Mouse (Mus musculus) forebrain, embryonic 15.5 days (tissue): ENCODE data around the gene Rnf223. TPM values are rescaled to one million over a fixed set of nuclear protein-coding genes. Genes with fewer than 3 reads are reported as not detected.

Experiments
- ATAC-seq: fragments of 200-750 bp; cut with Nextera tagmentation; replicated peaks from 2 replicates; pipeline ENCODE4 v1.8.0; 2017; ENCODE audit warnings: mild to moderate bottlenecking, moderate TSS enrichment, moderate library complexity
- H3K27ac ChIP-seq: fragments of 300-500 bp; sonication (generic); replicated peaks from 2 replicates; pipeline ENCODE4 v1.5.1; 2015; ENCODE audit warnings: mild to moderate bottlenecking, inconsistent platforms
- H3K27me3 ChIP-seq: fragments of 300-500 bp; sonication (generic); 2 replicates; pipeline ENCODE4 v1.6.1; 2015; ENCODE audit warnings: inconsistent platforms
- H3K36me3 ChIP-seq: fragments of 300-500 bp; sonication (generic); 2 replicates; pipeline ENCODE4 v1.6.1; 2015; ENCODE audit warnings: mild to moderate bottlenecking, inconsistent platforms
- H3K4me1 ChIP-seq: fragments of 300-500 bp; sonication (generic); 2 replicates; pipeline ENCODE4 v1.6.1; 2015; ENCODE audit warnings: inconsistent platforms
- H3K4me2 ChIP-seq: fragments of 300-500 bp; sonication (generic); replicated peaks from 2 replicates; pipeline ENCODE4 v1.6.1; 2015; ENCODE audit warnings: mild to moderate bottlenecking, inconsistent platforms
- H3K4me3 ChIP-seq: fragments of 300-500 bp; sonication (generic); 2 replicates; pipeline ENCODE4 v1.5.1; 2015; ENCODE audit warnings: mild to moderate bottlenecking, inconsistent platforms
- H3K9ac ChIP-seq: fragments of 300-500 bp; sonication (generic); replicated peaks from 2 replicates; pipeline ENCODE4 v1.6.1; 2015; ENCODE audit warnings: mild to moderate bottlenecking, inconsistent platforms
- H3K9me3 ChIP-seq: fragments of 300-500 bp; sonication (generic); 2 replicates; pipeline ENCODE4 v1.6.1; 2016; ENCODE audit warnings: inconsistent platforms
- WGBS: fragments of 180-500 bp; shearing (Covaris S2); methylation state at CpG from one replicate; pipeline ENCODE4 v1.1.7; 2015; ENCODE audit warnings: mixed read lengths; 5-methylcytosine and 5-hydroxymethylcytosine counted together
- polyA plus RNA-seq: library from polyadenylated mRNA; unstranded; fragments of >200 nt; fragmentation: Nextera tagmentation; extraction: Ambion mirVana; gene quantifications from 2 replicates; pipeline ENCODE4 v1.2.1, GENCODE M21; 2015

The Rnf223 gene
- polyA plus RNA-seq, 1 experiment from 2014 or later = 0.46 TPM

GRCm38 (mm10) chr4:156100501-156100900 lies 29.8 kb upstream of the Rnf223 start:
- no peak overlapping the region for H3K27ac ChIP-seq
- H3K27me3 ChIP-seq = no peaks in the 10 kb centered on the region
- WGBS = 91% methylated on average over 5 of the region's 5 CpGs
- no peaks in the 10 kb centered on the region for H3K9me3 ChIP-seq
- no peaks in the 10 kb centered on the region for H3K36me3 ChIP-seq
- no peak overlapping the region for H3K4me3 ChIP-seq
- no peaks in the 10 kb centered on the region for H3K4me1 ChIP-seq
- H3K9ac ChIP-seq = no peak overlapping the region
- no peak overlapping the region for H3K4me2 ChIP-seq
- no peak for ATAC-seq

- no peak overlapping the region for H3K27ac ChIP-seq
- H3K4me2 ChIP-seq = no peak overlapping the region
- no peaks in the 10 kb centered on the region for H3K4me1 ChIP-seq
- H3K9me3 ChIP-seq = no peaks in the 10 kb centered on the region
- H3K27me3 ChIP-seq = no peaks in the 10 kb centered on the region
- no peak for ATAC-seq
- WGBS = 48% methylated on average over 3 of the region's 3 CpGs
- H3K4me3 ChIP-seq = no peak overlapping the region
- H3K36me3 ChIP-seq = no peaks in the 10 kb centered on the region
- no peak overlapping the region for H3K9ac ChIP-seq
These were observed 28.8 kb upstream of the Rnf223 start for GRCm38 (mm10) chr4:156101481-156101903.

GRCm38 (mm10) chr4:156103342-156103741 lies 27.0 kb upstream of the Rnf223 start:
- H3K9ac ChIP-seq = no peak overlapping the region
- no peak for ATAC-seq
- H3K27me3 ChIP-seq = no peaks in the 10 kb centered on the region
- no peak overlapping the region for H3K4me2 ChIP-seq
- WGBS = 91% methylated on average over 4 of the region's 4 CpGs
- no peaks in the 10 kb centered on the region for H3K4me1 ChIP-seq
- no peaks in the 10 kb centered on the region for H3K9me3 ChIP-seq
- H3K4me3 ChIP-seq = no peak overlapping the region
- no peaks in the 10 kb centered on the region for H3K36me3 ChIP-seq
- H3K27ac ChIP-seq = no peak overlapping the region

GRCm38 (mm10) chr4:156108606-156109546 lies 21.4 kb upstream of the Rnf223 start:
- Histone ChIP-seq H3K4me1 (peaks cover 13% of the 10 kb centered on the region), H3K9ac (peak overlapping the region; percentile 64), H3K27me3 (no peaks in the 10 kb centered on the region), H3K36me3 (no peaks in the 10 kb centered on the region), H3K9me3 (no peaks in the 10 kb centered on the region), H3K27ac (peak overlapping the region; percentile 77), H3K4me2 (peak overlapping the region; percentile 60), H3K4me3 (peak overlapping the region; percentile 56)
- 32% methylated on average over 13 of the region's 13 CpGs for whole genome bisulfite sequencing
- ATAC-seq = no peak; the same call in 1 of the 2 replicates

- Histone ChIP-seq H3K9ac (peak within 1 kb of the TSS; percentile 69), H3K36me3 (0 out of 2 replicates have a peak, but pooled peaks cover 3% of the 10 kb centered on the region), H3K27me3 (no peaks in the 10 kb centered on the region), H3K4me2 (peak within 1 kb of the TSS; percentile 60), H3K4me3 (peak within 1 kb of the TSS; percentile 56), H3K9me3 (no peaks in the 10 kb centered on the region), H3K27ac (peak within 1 kb of the TSS; percentile 81), H3K4me1 (peaks cover 13% of the 10 kb centered on the region)
- ATAC-seq = peak; percentile 99
- under 1% methylated on average over 60 of the region's 60 CpGs for WGBS
These were observed 20.6 kb upstream of the Rnf223 start, which contains the start of gene 9430015G10Rik for GRCm38 (mm10) chr4:156109570-156110331. Gene 9430015G10Rik, plus strand, starts transcription at chr4:156109982.

GRCm38 (mm10) chr4:156124077-156124476 lies 6.2 kb upstream of the Rnf223 start:
- Histone ChIP-seq H3K4me1 (no peaks in the 10 kb centered on the region), H3K9ac (no peak overlapping the region), H3K27ac (no peak overlapping the region), H3K4me2 (no peak overlapping the region), H3K4me3 (no peak overlapping the region), H3K36me3 (peaks cover 66% of the 10 kb centered on the region), H3K27me3 (no peaks in the 10 kb centered on the region), H3K9me3 (no peaks in the 10 kb centered on the region)
- WGBS = 93% methylated on average over 7 of the region's 7 CpGs
- ATAC-seq = no peak

GRCm38 (mm10) chr4:156125393-156125792 lies 4.9 kb upstream of the Rnf223 start:
- ATAC-seq = no peak
- H3K27me3 ChIP-seq = no peaks in the 10 kb centered on the region
- H3K27ac ChIP-seq = no peak overlapping the region
- no peaks in the 10 kb centered on the region for H3K9me3 ChIP-seq
- 94% methylated on average over 6 of the region's 6 CpGs for WGBS
- no peaks in the 10 kb centered on the region for H3K4me1 ChIP-seq
- H3K36me3 ChIP-seq = peaks cover 53% of the 10 kb centered on the region
- H3K9ac ChIP-seq = no peak overlapping the region
- H3K4me3 ChIP-seq = no peak overlapping the region
- H3K4me2 ChIP-seq = no peak overlapping the region

- no peak overlapping the region for H3K27ac ChIP-seq
- no peak overlapping the region for H3K4me2 ChIP-seq
- H3K36me3 ChIP-seq = peaks cover 40% of the 10 kb centered on the region
- H3K4me1 ChIP-seq = no peaks in the 10 kb centered on the region
- H3K9me3 ChIP-seq = no peaks in the 10 kb centered on the region
- H3K27me3 ChIP-seq = no peaks in the 10 kb centered on the region
- 94% methylated on average over 7 of the region's 7 CpGs for WGBS
- H3K9ac ChIP-seq = no peak overlapping the region
- ATAC-seq = no peak
- H3K4me3 ChIP-seq = no peak overlapping the region
These were observed 3.5 kb upstream of the Rnf223 start for GRCm38 (mm10) chr4:156126841-156127240.

GRCm38 (mm10) chr4:156128746-156129145 lies 1.6 kb upstream of the Rnf223 start:
- Histone ChIP-seq H3K27me3 (no peaks in the 10 kb centered on the region), H3K36me3 (peaks cover 23% of the 10 kb centered on the region), H3K4me3 (no peak overlapping the region), H3K27ac (no peak overlapping the region), H3K4me1 (no peaks in the 10 kb centered on the region), H3K9me3 (no peaks in the 10 kb centered on the region), H3K9ac (no peak overlapping the region), H3K4me2 (no peak overlapping the region)
- WGBS = 85% methylated on average over 5 of the region's 5 CpGs
- ATAC-seq = no peak

GRCm38 (mm10) chr4:156130940-156131339 lies 627 bp downstream of the Rnf223 start:
- no peak for ATAC-seq
- Histone ChIP-seq H3K4me1 (no peaks in the 10 kb centered on the region), H3K9me3 (no peaks in the 10 kb centered on the region), H3K27ac (no peak overlapping the region), H3K9ac (no peak overlapping the region), H3K27me3 (no peaks in the 10 kb centered on the region), H3K4me2 (no peak overlapping the region), H3K4me3 (no peak overlapping the region), H3K36me3 (peaks cover 4% of the 10 kb centered on the region; the same call in 1 of the 2 replicates)
- WGBS = 90% methylated on average over 10 of the region's 10 CpGs

GRCm38 (mm10) chr4:156133334-156133733 lies 3.0 kb downstream of the Rnf223 start:
- 49% methylated on average over 5 of the region's 5 CpGs for WGBS
- Histone ChIP-seq H3K9ac (no peak overlapping the region), H3K4me3 (no peak overlapping the region), H3K4me2 (no peak overlapping the region), H3K36me3 (no peaks in the 10 kb centered on the region), H3K9me3 (no peaks in the 10 kb centered on the region), H3K27ac (no peak overlapping the region), H3K27me3 (no peaks in the 10 kb centered on the region), H3K4me1 (no peaks in the 10 kb centered on the region)
- ATAC-seq = no peak
